Mouse (Mus musculus) C2C12 (cell line): Measurements from ENCODE around the gene Fth1.

ENCODE experiments used
- CTCF ChIP-seq: IDR thresholded peaks from one replicate; pipeline ENCODE4 v1.5.1; 2011; ENCODE audit not compliant: control insufficient read depth, insufficient read depth, insufficient read length
- MAX ChIP-seq: IDR thresholded peaks from one replicate; pipeline ENCODE4 v1.6.1; 2011; ENCODE audit warnings: mild to moderate bottlenecking, control low read depth

DNA sequence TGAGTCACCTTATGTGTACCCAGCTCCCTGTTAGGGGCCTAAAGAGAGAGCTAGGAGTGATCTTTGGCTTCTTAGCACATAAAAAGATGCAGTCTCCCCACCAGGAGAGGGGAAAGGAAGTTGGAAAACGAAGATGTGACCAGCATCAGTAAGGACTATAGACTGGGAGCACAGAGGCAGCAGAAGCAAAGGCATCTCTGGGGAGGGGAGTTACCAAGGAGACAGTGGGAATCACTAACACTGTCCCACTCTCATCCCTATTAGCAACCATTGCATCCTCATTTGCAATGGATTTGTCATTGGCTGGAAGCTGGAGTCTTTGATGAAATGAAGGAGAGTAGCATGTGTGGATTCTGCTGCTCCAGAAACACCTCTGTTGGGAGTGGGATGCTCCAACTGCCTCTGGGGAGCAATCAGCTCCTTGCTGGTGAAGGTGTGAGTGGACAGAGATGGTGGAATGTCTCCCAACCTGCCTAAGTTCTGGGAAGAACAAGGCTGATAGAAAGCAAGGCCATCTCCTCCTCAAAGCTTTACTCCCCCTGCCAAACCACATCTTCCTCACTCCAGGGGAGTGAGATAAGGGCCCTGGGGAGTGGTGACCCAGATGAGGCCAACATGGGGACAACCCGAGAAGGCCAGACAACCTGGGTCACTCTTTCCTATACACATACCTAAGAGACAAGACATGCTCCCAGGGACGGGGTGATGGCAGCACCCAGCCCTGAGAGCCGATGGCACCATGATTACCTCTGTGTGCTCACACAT, 23.6 kb upstream of the Fth1 start:
- TF ChIP-seq CTCF (no peak), MAX (no peak)
